Mouse (Mus musculus) forebrain, embryonic 12.5 days (tissue): ENCODE results near the gene Gm20517. TPM values are rescaled to one million over a fixed set of nuclear protein-coding genes. Genes with fewer than 3 reads are reported as not detected.
A peak's percentile ranks its signal among the peaks of the same experiment; 100 is the strongest.

ENCODE experiments used
- ATAC-seq: fragments of 200-750 bp; cut with Nextera tagmentation; 2 replicates; pipeline ENCODE4 v1.8.0; 2017; ENCODE audit warnings: moderate TSS enrichment; ENCODE audit not compliant: low FRiP score
- H3K27ac ChIP-seq: fragments of 300-500 bp; sonication (generic); 2 replicates; pipeline ENCODE4 v1.5.1; 2016; ENCODE audit warnings: mild to moderate bottlenecking
- H3K27me3 ChIP-seq: fragments of 300-500 bp; sonication (generic); 2 replicates; pipeline ENCODE4 v1.6.1; 2016; ENCODE audit warnings: mild to moderate bottlenecking
- H3K36me3 ChIP-seq: fragments of 300-500 bp; sonication (generic); replicated peaks from 2 replicates; pipeline ENCODE4 v1.6.1; 2016; ENCODE audit warnings: mild to moderate bottlenecking
- H3K4me1 ChIP-seq: fragments of 300-500 bp; sonication (generic); 2 replicates; pipeline ENCODE4 v1.6.1; 2016
- H3K4me2 ChIP-seq: fragments of 300-500 bp; sonication (generic); 2 replicates; pipeline ENCODE4 v1.6.1; 2016; ENCODE audit warnings: mild to moderate bottlenecking, moderate library complexity
- H3K4me3 ChIP-seq: fragments of 300-500 bp; sonication (generic); replicated peaks from 2 replicates; pipeline ENCODE4 v1.5.1; 2016; ENCODE audit warnings: mild to moderate bottlenecking
- H3K9ac ChIP-seq: fragments of 300-500 bp; sonication (generic); 2 replicates; pipeline ENCODE4 v1.6.1; 2016; ENCODE audit warnings: mild to moderate bottlenecking
- H3K9me3 ChIP-seq: fragments of 300-500 bp; sonication (generic); 2 replicates; pipeline ENCODE4 v1.6.1; 2016
- WGBS: fragments of 180-500 bp; shearing (Covaris S2); methylation state at CpG from one replicate; pipeline ENCODE4 v1.1.7; 2016; 5-methylcytosine and 5-hydroxymethylcytosine counted together
- polyA plus RNA-seq: library from polyadenylated mRNA; unstranded; fragments of >200 nt; fragmentation: Nextera tagmentation; extraction: Ambion mirVana; gene quantifications from 2 replicates; pipeline ENCODE4 v1.2.1, GENCODE M21; 2016

Gm20517 gene
- polyA plus RNA-seq = 1.6 and 2.7 TPM in 2 replicates

DNA sequence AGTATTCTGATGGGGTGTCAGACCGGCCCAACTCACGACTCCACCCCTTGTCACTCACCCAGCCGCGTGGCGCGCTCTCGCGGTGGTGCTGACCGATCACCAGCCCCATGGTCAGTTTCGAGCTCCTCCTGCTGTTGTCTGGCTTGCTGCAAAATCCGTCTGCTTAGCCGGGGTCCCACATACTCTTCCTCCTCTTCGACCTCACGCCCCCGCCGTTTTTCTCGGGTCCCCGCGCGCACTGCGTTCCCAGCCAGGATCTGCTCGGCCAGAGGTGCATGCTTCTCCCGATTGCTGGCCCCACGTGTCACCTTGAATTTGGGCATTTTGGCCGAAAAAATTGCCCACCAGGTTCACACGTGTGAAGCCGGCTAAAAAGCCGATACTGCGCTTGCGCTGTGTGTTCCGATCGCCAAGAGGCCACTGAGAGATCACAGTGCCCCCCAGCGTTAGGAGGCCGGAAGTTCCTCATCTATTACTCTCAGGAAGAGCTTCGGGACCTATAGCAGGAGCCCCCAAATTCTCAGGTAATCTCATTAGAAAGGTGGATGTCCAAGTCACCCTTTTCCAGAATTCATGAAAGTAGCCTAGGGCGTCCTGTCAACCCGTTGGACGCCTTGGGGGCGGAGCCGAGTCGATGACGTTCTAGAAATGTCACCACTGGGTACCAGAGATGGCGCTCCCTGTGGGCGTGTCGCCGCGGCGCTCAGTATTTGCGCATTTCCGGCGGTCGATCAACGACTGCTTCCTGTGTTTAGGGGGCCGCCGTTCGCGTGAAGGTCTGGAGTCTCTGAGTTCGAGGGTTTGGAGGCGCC is at the start of gene Gm20517, which contains the start of the genes Bysl and Med20:
Gene Gm20517 (plus strand): TSS at position 741 of the 812 bp plus-strand sequence.
Gene Bysl (minus strand): TSS at position 644 of the 812 bp plus-strand sequence.
Gene Med20 (plus strand): TSS at position 734 of the 812 bp plus-strand sequence.
- Histone ChIP-seq H3K9me3 (no peaks in the 10 kb centered on the region), H3K36me3 (peaks cover 34% of the 10 kb centered on the region), H3K4me2 (peak within 1 kb of the TSS; percentile 93), H3K27me3 (no peaks in the 10 kb centered on the region), H3K4me3 (peak within 1 kb of the TSS; percentile 83), H3K27ac (peak within 1 kb of the TSS; percentile 65), H3K4me1 (peaks cover 21% of the 10 kb centered on the region), H3K9ac (peak within 1 kb of the TSS; percentile 77)
- ATAC-seq = peak; percentile 97
- WGBS = under 1% methylated on average over 59 of the region's 59 CpGs

DNA sequence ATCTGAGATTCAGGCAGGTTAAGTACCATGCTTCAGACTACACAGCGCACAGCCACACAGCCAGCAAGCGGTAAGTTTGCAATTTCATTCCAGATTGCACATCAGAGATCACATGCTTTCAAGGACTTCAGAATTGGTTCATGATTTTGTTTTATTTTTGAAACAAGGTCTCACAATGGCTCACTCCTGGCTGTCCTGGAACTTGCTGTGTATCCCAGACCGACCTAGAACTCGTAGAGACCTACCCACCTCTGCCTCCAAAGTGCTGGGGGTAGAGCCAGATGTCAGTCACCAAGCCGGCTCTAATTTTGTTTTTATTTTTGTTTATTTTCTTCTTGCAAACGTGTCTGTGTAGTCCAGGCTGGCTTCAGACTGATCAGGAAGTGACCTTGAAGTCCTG is 48.5 kb upstream of the Gm20517 start:
- Histone ChIP-seq H3K9ac (no peak overlapping the region), H3K9me3 (no peaks in the 10 kb centered on the region), H3K4me2 (no peak overlapping the region), H3K27ac (no peak overlapping the region), H3K4me3 (no peak overlapping the region), H3K36me3 (no peaks in the 10 kb centered on the region), H3K4me1 (peaks cover 10% of the 10 kb centered on the region), H3K27me3 (no peaks in the 10 kb centered on the region)
- 81% methylated on average over 6 of the region's 6 CpGs for WGBS
- no peak for ATAC-seq

DNA sequence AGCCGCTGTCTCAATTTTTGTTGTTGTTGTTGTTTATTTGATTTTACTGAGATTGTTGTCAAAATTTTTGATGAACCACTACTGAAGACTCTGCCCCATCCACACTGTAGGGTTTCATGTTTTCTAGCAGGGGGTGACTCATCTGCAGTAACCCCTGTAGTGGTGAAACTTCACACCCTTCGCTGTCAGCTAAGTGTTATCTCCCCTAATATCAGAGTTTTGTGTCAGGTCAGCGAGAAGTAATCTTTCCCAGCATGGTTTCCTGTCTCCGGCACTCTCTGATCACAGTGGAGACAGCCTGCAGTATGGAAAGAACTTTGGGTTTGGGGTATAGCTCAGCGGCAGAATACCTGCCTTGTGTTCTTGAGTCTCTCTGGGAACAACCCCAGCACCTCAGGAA is 46.8 kb upstream of the Gm20517 start:
- H3K9me3 ChIP-seq = no peaks in the 10 kb centered on the region

DNA sequence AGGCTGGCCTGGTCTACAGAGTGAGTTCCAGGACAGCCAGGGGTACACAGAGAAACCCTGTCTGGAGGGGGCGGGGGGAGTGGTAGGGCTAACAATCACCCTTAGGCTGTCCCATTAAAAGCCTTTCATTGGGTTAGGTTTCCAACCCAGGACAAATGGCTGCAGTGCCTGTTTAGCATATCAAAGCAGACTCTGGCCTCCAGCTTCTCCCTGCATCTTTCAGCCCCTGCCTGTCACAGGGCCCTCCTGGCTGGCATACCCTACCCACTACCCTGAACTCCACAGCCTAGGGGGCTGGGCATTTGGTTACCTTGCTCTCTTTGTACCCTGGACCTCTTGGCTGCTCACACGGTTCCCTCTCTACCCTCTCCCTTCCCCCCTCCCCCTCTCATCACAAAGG is 45.3 kb upstream of the Gm20517 start:
- peaks cover 10% of the 10 kb centered on the region for H3K4me1 ChIP-seq
- H3K4me3 ChIP-seq = no peak overlapping the region
- H3K27me3 ChIP-seq = no peaks in the 10 kb centered on the region
- H3K36me3 ChIP-seq = no peaks in the 10 kb centered on the region
- no peak overlapping the region for H3K9ac ChIP-seq
- peak; percentile 65; the same call in 1 of the 2 replicates for ATAC-seq
- H3K27ac ChIP-seq = no peak overlapping the region
- H3K9me3 ChIP-seq = no peaks in the 10 kb centered on the region
- WGBS = 12% methylated on average over 2 of the region's 2 CpGs
- H3K4me2 ChIP-seq = no peak overlapping the region

More for the DNA sequence above, 46.8 kb upstream of the Gm20517 start:
- no peaks in the 10 kb centered on the region for H3K36me3 ChIP-seq
- no peak overlapping the region for H3K4me3 ChIP-seq
- no peak overlapping the region for H3K9ac ChIP-seq
- no peak for ATAC-seq
- no peak overlapping the region for H3K27ac ChIP-seq
- 86% methylated on average over 5 of the region's 5 CpGs for WGBS
- H3K4me1 ChIP-seq = peaks cover 10% of the 10 kb centered on the region
- no peaks in the 10 kb centered on the region for H3K27me3 ChIP-seq
- no peak overlapping the region for H3K4me2 ChIP-seq

DNA sequence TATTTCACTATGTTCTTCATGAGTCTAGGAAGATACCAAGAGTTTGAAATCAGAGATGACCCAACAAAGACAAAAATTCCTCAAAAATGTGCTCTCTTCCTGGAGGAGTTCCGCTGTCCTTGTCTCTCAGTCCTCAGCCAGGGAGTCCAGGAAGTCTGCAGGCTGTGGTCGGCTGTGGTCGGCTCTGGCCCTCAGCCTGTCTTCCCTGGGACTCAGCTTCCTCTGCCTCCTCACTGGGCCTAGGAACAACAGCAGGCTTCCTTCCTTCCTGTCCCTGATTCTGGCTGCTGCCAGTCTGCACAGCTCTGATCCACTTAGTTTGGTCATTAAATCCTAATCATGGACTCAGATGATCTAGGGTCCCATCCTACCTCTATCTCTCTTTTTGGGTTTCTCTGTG is 44.1 kb upstream of the Gm20517 start:
- ATAC-seq = no peak

DNA sequence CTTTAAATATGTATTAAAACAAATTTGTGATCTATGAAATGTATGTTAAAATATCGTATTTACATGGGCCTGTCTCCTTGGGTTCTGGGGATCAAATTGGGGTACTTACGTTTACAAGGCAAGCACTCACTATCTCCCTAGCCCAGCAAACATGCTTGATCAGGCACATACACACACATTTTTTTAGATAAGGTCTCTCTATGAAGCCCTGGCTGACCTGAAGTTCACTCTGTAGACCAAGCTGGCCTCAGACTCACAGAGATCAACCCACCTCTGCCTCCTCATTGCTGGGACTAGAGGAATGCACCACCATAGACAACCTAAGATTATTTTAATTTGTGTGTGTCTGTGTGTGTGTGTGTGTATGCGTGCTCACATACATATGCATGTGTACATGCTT is 43.0 kb upstream of the Gm20517 start:
- no peak overlapping the region for H3K4me3 ChIP-seq

More for the DNA sequence above, 44.1 kb upstream of the Gm20517 start:
- Histone ChIP-seq H3K27me3 (no peaks in the 10 kb centered on the region), H3K27ac (no peak overlapping the region), H3K36me3 (no peaks in the 10 kb centered on the region), H3K4me1 (peaks cover 18% of the 10 kb centered on the region), H3K9ac (no peak overlapping the region), H3K9me3 (no peaks in the 10 kb centered on the region), H3K4me3 (no peak overlapping the region), H3K4me2 (no peak overlapping the region)
- WGBS = 80% methylated on average over 3 of the region's 3 CpGs

DNA sequence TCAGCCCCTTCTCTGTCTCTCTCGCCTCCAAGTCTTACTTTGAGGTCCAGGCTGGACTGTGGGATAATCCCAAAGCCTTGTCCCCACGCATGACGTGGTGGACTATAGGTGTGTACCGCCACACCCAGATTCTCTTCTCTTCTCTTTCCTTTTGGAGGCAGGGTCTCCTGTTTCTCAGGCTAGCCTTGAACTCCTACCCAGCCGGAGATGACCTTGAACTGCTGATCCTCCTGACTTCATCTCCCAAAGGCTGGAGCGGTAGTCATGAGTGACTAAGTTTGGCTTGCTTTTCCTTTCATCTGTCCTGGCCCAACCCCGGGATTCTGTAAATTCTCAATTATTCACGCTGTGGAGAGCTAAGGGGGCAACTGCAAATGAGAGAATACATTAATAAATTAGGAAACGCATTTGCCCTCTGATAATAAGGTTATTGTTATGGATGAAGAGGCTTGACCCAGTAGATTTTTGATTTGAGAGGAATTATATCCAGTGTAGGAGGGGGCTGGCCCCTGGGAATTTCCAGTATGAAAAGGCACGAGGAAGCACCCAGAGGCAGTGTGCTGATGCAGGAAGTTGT is 42.4 kb upstream of the Gm20517 start:
- H3K27ac ChIP-seq = no peak overlapping the region
- no peak for ATAC-seq

More for the DNA sequence above, 43.0 kb upstream of the Gm20517 start:
- Histone ChIP-seq H3K27me3 (no peaks in the 10 kb centered on the region), H3K36me3 (no peaks in the 10 kb centered on the region), H3K4me1 (peaks cover 18% of the 10 kb centered on the region), H3K4me2 (no peak overlapping the region), H3K9ac (no peak overlapping the region), H3K9me3 (no peaks in the 10 kb centered on the region), H3K27ac (no peak overlapping the region)
- WGBS = 94% methylated on average over 3 of the region's 3 CpGs
- ATAC-seq = no peak

DNA sequence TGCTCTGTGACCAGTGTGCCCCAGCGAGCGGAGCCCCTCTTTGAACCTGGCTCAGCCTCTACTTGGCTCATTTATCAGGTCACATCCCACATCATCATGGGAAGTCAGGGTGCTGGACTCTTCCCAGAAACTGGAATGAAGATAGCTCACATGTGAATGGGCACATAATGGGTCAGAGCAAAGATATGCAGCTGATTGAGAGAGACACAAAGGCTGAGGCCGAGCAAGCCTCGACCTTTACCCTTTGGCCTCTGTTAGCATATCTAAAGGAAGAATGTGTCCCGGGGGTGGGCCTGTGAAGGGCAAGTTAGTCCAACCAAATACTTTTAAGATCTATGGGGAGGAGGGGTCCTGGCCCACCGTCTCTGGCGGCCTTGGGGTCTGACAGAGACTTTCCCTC is 39.8 kb upstream of the Gm20517 start:
- 24% methylated on average over 7 of the region's 7 CpGs for WGBS
- peaks cover 12% of the 10 kb centered on the region; the same call in 1 of the 2 replicates for H3K4me1 ChIP-seq

More for the DNA sequence above, 42.4 kb upstream of the Gm20517 start:
- 65% methylated on average over 10 of the region's 10 CpGs for WGBS
- Histone ChIP-seq H3K4me2 (no peak overlapping the region), H3K4me1 (peaks cover 18% of the 10 kb centered on the region), H3K9me3 (no peaks in the 10 kb centered on the region), H3K9ac (no peak overlapping the region), H3K4me3 (no peak overlapping the region), H3K27me3 (no peaks in the 10 kb centered on the region), H3K36me3 (no peaks in the 10 kb centered on the region)

DNA sequence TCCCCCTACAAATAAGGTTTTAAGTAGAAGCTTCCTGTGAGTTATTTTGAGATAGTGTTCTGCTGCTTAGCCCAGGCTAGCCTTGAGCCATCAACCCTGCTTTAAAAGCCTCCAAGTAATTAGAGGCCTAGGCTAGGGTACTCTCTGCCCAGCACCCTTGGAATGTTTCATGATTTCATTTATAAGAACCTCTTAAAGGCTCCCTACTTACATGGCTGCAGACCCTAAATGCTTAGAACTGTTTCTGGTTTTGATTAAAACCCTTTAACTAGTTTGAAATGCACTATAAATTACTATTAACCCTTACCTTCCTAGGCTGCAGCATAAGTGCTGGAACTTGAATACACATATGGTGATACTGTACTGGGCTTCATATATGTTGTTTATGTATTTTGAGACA is 39.0 kb upstream of the Gm20517 start:
- ATAC-seq = no peak
- H3K4me3 ChIP-seq = no peak overlapping the region
- no peaks in the 10 kb centered on the region for H3K27me3 ChIP-seq
- no peak overlapping the region for H3K4me2 ChIP-seq
- no peak overlapping the region for H3K27ac ChIP-seq
- H3K9ac ChIP-seq = no peak overlapping the region
- H3K36me3 ChIP-seq = no peaks in the 10 kb centered on the region
- peaks cover 8% of the 10 kb centered on the region; the same call in 1 of the 2 replicates for H3K4me1 ChIP-seq
- no peaks in the 10 kb centered on the region for H3K9me3 ChIP-seq

More for the DNA sequence above, 39.8 kb upstream of the Gm20517 start:
- no peak for ATAC-seq
- H3K9ac ChIP-seq = no peak overlapping the region
- no peak overlapping the region for H3K4me3 ChIP-seq
- no peaks in the 10 kb centered on the region for H3K9me3 ChIP-seq
- H3K36me3 ChIP-seq = no peaks in the 10 kb centered on the region
- no peaks in the 10 kb centered on the region for H3K27me3 ChIP-seq
- H3K27ac ChIP-seq = no peak overlapping the region
- no peak overlapping the region for H3K4me2 ChIP-seq

DNA sequence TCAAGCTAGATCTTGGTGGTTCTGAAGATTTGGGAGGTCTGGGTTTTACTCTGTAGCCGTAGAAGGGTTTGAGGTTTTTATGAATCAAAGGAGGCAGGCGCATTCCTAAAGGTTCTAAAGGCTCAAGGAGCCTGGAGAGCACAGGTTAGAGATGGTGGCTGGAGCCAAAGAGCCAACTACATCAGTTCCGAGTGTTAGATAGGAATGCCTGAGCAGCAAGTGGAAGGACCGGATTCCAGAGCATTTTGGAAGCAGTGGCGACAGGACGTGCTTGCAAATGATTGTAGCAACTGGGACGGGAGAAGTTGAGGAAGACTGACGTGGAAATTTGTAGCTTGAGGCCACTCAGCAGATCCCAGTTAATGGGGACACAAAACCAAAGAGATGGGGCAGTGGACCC is 37.4 kb upstream of the Gm20517 start:
- no peak overlapping the region for H3K4me2 ChIP-seq
- H3K4me1 ChIP-seq = peaks cover 8% of the 10 kb centered on the region; the same call in 1 of the 2 replicates
- H3K27me3 ChIP-seq = no peaks in the 10 kb centered on the region
- no peaks in the 10 kb centered on the region for H3K9me3 ChIP-seq
- WGBS = 81% methylated on average over 8 of the region's 8 CpGs
- no peaks in the 10 kb centered on the region for H3K36me3 ChIP-seq
- ATAC-seq = no peak
- no peak overlapping the region for H3K4me3 ChIP-seq
- H3K9ac ChIP-seq = no peak overlapping the region
- no peak overlapping the region for H3K27ac ChIP-seq

DNA sequence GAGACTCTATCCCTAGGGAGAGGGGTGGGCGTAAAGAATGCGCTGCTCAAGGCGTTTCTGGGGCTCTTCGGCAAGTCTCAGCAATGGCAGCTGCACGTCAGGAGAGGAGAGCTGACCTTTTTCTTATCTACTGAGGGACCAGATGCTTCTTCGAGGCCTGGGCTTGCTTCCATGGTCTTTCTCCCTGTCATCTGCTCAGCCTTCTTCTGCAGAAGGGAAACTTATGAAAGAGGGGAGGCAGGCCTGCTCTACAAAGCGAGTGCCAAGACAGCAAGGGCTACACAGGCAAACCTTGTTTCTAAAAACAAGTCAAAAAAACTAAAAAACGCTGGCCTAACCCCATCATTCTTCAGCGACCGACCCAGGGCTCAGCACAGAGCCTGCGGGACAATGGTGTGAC is 36.6 kb upstream of the Gm20517 start:
- no peaks in the 10 kb centered on the region for H3K36me3 ChIP-seq
- ATAC-seq = no peak

DNA sequence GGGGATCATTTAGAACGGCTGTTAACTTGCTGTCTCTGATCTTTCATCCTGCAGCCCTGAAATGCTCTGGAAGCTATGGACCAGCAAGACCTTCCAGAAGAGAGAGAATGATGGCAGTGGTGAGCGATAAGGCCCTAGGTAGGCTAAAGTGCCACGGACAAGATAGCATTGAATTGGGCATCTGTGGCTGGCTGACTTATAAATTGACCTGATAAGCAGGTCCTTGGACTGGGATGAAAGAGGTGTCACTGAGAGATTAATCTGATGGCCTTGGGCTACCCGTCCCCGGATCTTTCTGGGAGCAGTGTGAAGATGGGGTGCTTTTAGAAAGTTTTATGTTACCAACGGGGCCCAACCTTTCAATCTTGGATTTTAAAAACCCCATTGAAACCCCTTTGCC is 32.7 kb upstream of the Gm20517 start:
- no peaks in the 10 kb centered on the region for H3K4me1 ChIP-seq
- no peaks in the 10 kb centered on the region for H3K27me3 ChIP-seq
- 82% methylated on average over 6 of the region's 6 CpGs for WGBS
- no peaks in the 10 kb centered on the region for H3K36me3 ChIP-seq
- no peak for ATAC-seq
- H3K4me2 ChIP-seq = no peak overlapping the region
- no peak overlapping the region for H3K9ac ChIP-seq
- no peaks in the 10 kb centered on the region for H3K9me3 ChIP-seq
- no peak overlapping the region for H3K4me3 ChIP-seq
- no peak overlapping the region for H3K27ac ChIP-seq

More for the DNA sequence above, 36.6 kb upstream of the Gm20517 start:
- Histone ChIP-seq H3K4me3 (no peak overlapping the region), H3K27me3 (no peaks in the 10 kb centered on the region), H3K9me3 (no peaks in the 10 kb centered on the region), H3K4me2 (no peak overlapping the region), H3K4me1 (peaks cover 8% of the 10 kb centered on the region; the same call in 1 of the 2 replicates), H3K27ac (no peak overlapping the region), H3K9ac (no peak overlapping the region)
- WGBS = 78% methylated on average over 11 of the region's 11 CpGs
